Mouse (Mus musculus) stomach, embryonic 14.5 days (tissue): Measurements from ENCODE around the gene Pex11b. TPM values are rescaled to one million over a fixed set of nuclear protein-coding genes. Genes with fewer than 3 reads are reported as not detected.
"Not testable (repeated sequence)": the region's sequence is repeated elsewhere in the genome, so short reads cannot be mapped to it uniquely, and the experiment has no call there.

Experiments
- ATAC-seq: fragments of 200-750 bp; cut with Nextera tagmentation; 2 replicates; pipeline ENCODE4 v1.8.0; 2017; ENCODE audit warnings: low read depth, moderate TSS enrichment; ENCODE audit not compliant: insufficient number of reproducible peaks, insufficient read depth, low FRiP score
- H3K27ac ChIP-seq: fragments of 300-500 bp; sonication (generic); 2 replicates; pipeline ENCODE4 v1.5.1; 2014; ENCODE audit warnings: mild to moderate bottlenecking, low read length, moderate library complexity, mixed read lengths
- H3K27me3 ChIP-seq: fragments of 300-500 bp; sonication (generic); 2 replicates; pipeline ENCODE4 v1.6.1; 2014; ENCODE audit warnings: low read length, control low read depth, mixed read lengths; ENCODE audit not compliant: control insufficient read depth, insufficient read depth
- H3K36me3 ChIP-seq: fragments of 300-500 bp; sonication (generic); 2 replicates; pipeline ENCODE4 v1.6.1; 2014; ENCODE audit warnings: mild to moderate bottlenecking, control low read depth, low read length, moderate library complexity, mixed read lengths; ENCODE audit not compliant: control insufficient read depth, insufficient read depth
- H3K4me1 ChIP-seq: fragments of 300-500 bp; sonication (generic); 2 replicates; pipeline ENCODE4 v1.6.1; 2014; ENCODE audit warnings: low read length, control low read depth, mixed read lengths; ENCODE audit not compliant: control insufficient read depth, insufficient read depth
- H3K4me2 ChIP-seq: fragments of 300-500 bp; sonication (generic); replicated peaks from 2 replicates; pipeline ENCODE4 v1.6.1; 2014; ENCODE audit warnings: low read depth, low read length, control low read depth
- H3K4me3 ChIP-seq: fragments of 300-500 bp; sonication (generic); 2 replicates; pipeline ENCODE4 v1.5.1; 2014; ENCODE audit warnings: low read depth, low read length, control low read depth
- H3K9ac ChIP-seq: fragments of 300-500 bp; sonication (generic); replicated peaks from 2 replicates; pipeline ENCODE4 v1.6.1; 2014; ENCODE audit warnings: low read depth, mild to moderate bottlenecking, control low read depth, low read length, moderate library complexity, mixed read lengths
- H3K9me3 ChIP-seq: fragments of 300-500 bp; sonication (generic); 2 replicates; pipeline ENCODE4 v1.6.1; 2016; ENCODE audit warnings: low read depth, low read length, control low read depth; ENCODE audit not compliant: control insufficient read depth
- WGBS: fragments of 180-500 bp; shearing (Covaris S2); extraction: QIAGEN DNeasy Blood & Tissue Kit; methylation state at CpG from one replicate; pipeline ENCODE4 v1.1.7; 2014; 5-methylcytosine and 5-hydroxymethylcytosine counted together
- polyA plus RNA-seq: library from polyadenylated mRNA; unstranded; fragments of >200 nt; fragmentation: Nextera tagmentation; extraction: Ambion mirVana; gene quantifications from 2 replicates; pipeline ENCODE4 v1.2.1, GENCODE M21; 2014

The Pex11b gene
- polyA plus RNA-seq, 1 experiment from 2014 or later: 45.4 TPM

DNA sequence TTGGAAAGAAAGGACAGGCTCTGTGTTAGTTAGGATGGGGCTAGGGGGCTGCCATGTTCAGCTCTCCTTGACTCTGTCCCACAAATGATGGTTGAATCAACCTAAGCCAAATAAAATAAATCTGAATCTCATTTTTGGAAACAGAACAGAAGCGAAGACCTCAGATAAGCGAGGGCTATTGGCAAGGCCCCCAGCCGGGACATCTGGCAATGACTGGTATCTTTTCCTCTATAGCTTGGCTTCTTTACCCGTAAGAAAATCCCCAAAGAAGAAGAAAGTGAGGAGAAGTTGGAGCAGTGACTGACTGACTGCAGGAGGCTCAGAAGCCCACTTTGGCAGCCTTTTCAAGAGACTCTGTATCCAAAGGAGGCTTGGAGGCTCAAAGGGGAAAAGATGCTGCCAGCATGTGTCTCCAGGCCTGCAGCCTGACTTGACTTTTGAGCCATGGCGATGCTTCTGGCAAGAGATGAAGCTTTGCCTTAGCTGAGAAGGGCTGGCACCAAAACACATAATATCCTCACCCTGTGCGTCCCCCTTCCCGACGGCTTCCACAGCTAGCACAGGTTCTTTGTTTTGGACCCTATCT, 27.6 kb downstream of the Pex11b start:
- peaks cover 7% of the 10 kb centered on the region; the same call in 1 of the 2 replicates for H3K4me1 ChIP-seq
- peak overlapping the region; percentile 34; the same call in 1 of the 2 replicates for H3K27ac ChIP-seq
- H3K4me2 ChIP-seq: peak overlapping the region; percentile 41
- H3K9me3 ChIP-seq: no peaks in the 10 kb centered on the region
- 43% methylated on average over 8 of the region's 8 CpGs for WGBS
- no peak overlapping the region for H3K9ac ChIP-seq
- 0 out of 2 replicates have a peak overlapping the region, but pooled peaks have one; percentile 9 for H3K4me3 ChIP-seq
- ATAC-seq: no peak
- no peaks in the 10 kb centered on the region for H3K36me3 ChIP-seq
- H3K27me3 ChIP-seq: no peaks in the 10 kb centered on the region

DNA sequence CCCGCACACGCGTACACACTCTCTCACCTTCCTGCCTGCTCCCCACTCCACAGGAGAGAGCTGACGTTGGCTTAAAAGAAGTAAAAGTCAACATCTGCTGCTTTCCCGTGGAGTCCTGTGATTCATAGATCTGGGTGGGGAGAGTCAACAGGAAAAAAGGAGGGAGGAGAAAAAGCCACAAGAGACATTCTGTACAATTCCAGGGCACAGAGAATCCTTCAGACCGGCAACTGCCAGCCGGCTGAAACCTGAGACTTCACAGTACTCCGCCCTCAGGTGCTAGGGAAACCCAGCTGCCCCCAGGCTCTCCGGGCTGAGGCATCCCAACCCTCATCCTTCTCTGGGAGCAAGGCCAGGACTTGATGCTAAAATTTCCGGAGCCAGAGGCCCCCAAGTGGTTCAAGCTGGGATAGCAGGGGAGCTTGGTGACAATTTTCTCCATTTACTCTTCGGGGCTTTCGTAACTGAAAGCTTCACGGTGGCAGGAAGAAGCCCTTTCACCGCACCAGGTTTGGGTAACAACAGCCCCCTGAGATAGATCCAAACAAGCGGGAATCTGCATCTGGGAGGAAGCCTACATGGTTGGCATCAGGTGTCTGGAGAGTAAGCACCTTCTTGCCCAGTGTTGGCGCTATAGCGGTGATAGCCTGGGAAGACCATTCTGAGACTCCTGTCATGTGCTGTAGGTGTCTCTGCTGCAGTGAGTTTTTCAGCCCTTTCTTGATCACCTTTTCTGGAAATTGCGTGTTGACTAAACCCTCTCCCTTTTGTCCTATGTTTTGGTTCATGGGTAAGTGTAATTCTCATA, 28.5 kb downstream of the Pex11b start:
- no peaks in the 10 kb centered on the region for H3K36me3 ChIP-seq
- H3K4me2 ChIP-seq: peak overlapping the region; percentile 41
- no peaks in the 10 kb centered on the region for H3K9me3 ChIP-seq
- H3K4me3 ChIP-seq: peak overlapping the region; percentile 9
- H3K4me1 ChIP-seq: peaks cover 7% of the 10 kb centered on the region; the same call in 1 of the 2 replicates
- WGBS: 6% methylated on average over 18 of the region's 18 CpGs
- H3K27ac ChIP-seq: peak overlapping the region; percentile 34; the same call in 1 of the 2 replicates
- H3K9ac ChIP-seq: no peak overlapping the region
- H3K27me3 ChIP-seq: no peaks in the 10 kb centered on the region
- ATAC-seq: peak; percentile 92

DNA sequence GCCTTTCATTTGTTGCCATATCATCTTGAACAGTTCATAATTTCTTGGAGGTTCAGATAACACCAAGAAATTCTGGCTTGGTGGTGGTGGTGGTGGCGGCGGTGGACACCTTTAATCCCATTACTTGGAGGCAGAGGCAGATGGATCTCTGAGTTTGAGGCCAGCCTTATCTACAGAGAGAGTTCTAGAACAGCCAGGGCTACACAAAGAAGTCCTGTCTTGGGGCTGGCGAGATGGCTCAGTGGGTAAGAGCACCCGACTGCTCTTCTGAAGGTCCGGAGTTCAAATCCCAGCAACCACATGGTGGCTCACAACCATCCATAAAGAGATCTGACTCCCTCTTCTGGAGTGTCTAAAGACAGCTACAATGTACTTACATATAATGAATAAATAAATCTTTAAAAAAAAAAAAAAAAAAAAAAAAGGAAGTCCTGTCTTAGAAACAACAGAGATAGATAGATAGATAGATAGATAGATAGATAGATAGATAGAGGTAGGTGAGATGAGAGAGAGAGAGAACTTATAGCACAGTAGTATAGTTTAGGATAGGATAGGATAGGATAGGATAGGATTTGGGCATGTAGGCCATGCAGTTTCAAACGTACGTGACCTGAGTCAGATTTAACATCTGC, 30.7 kb downstream of the Pex11b start:
- H3K36me3 ChIP-seq, H3K27ac ChIP-seq, H3K4me3 ChIP-seq, ATAC-seq, H3K27me3 ChIP-seq, H3K4me2 ChIP-seq, H3K9me3 ChIP-seq, H3K9ac ChIP-seq: not testable (repeated sequence)
- 87% methylated on average over 7 of the region's 7 CpGs for WGBS
- H3K4me1 ChIP-seq: peaks cover 12% of the 10 kb centered on the region

DNA sequence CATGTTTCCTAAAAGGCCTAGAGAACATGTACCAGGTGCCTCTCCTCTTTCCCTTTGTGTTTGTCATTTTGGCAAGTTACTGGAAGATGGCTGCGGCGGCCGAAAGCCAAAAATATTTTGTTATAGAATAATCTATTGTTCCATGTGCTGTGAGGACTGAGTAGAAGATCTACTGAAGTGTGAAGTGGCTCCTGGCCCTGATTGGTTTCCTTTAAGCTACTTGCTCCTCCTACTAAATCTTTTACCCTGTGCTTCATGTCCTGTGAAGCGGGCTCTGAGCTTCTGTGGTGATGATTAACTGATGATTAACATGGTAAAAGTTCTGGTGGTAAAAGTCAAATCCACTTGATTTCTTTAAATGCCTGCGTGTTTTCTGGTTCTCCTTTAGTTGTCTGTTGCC, 31.7 kb downstream of the Pex11b start:
- WGBS: 91% methylated on average over 5 of the region's 5 CpGs

DNA sequence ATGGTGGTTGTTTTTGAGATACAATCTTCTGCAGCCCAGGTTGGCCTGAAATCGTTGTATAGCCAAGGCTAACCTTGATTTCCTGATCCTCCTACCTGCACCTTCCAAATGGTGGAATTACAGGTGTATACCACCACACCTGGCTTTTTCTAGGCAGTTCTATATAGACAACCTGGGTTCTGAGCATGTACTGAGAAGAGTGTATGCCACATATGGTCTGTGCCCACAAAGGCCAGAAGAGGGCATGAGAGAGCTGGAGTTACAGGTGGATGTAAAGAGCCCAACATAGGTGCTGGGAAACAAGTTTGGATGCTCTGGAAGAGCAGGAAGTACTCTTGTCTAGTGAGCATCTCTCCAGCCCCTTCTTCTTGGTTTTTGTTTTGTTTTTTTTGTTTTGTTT, 32.1 kb downstream of the Pex11b start:
- no peak overlapping the region for H3K27ac ChIP-seq
- peaks cover 12% of the 10 kb centered on the region for H3K4me1 ChIP-seq
- H3K9ac ChIP-seq: no peak overlapping the region
- no peak overlapping the region for H3K4me2 ChIP-seq
- H3K27me3 ChIP-seq: no peaks in the 10 kb centered on the region
- no peaks in the 10 kb centered on the region for H3K9me3 ChIP-seq
- 49% methylated on average over 1 of the region's 1 CpGs for WGBS
- no peaks in the 10 kb centered on the region for H3K36me3 ChIP-seq
- no peak overlapping the region for H3K4me3 ChIP-seq
- no peak for ATAC-seq

More for the DNA sequence above, 31.7 kb downstream of the Pex11b start:
- Histone ChIP-seq H3K27ac (no peak overlapping the region), H3K9me3 (no peaks in the 10 kb centered on the region), H3K36me3 (no peaks in the 10 kb centered on the region), H3K4me3 (no peak overlapping the region), H3K4me1 (peaks cover 12% of the 10 kb centered on the region), H3K9ac (no peak overlapping the region), H3K27me3 (no peaks in the 10 kb centered on the region), H3K4me2 (no peak overlapping the region)
- ATAC-seq: no peak

DNA sequence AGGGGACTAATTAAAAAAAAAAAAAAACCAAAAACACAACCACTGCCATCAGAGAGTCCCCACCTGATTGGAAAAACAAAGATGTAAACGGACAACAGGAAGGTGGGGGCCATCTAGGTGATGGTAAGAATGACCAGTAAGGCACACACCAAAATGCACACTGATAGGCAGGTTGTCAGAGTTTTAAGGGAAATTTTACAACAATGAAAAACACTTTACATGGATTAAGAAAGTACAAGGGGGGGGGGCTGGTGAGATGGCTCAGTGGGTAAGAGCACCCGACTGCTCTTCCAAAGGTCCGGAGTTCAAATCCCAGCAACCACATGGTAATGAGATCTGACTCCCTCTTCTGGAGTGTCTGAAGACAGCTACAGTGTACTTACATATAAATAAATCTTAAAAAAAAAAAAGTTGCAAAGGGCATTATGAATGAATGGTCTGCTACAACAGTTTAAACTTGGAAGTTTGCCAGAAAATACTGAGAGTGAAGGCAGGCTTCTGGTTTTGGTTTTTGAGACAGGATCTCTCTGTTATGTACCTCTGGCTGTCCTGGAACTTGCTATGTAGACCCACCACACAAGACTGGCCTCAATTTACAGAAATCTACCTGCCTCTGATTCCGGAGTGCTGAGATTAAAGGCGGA, 33.4 kb downstream of the Pex11b start:
- Histone ChIP-seq H3K9me3 (no peaks in the 10 kb centered on the region), H3K4me3 (no peak overlapping the region), H3K27me3 (no peaks in the 10 kb centered on the region), H3K36me3 (no peaks in the 10 kb centered on the region), H3K4me2 (no peak overlapping the region), H3K9ac (no peak overlapping the region), H3K27ac (no peak overlapping the region), H3K4me1 (peaks cover 12% of the 10 kb centered on the region)
- 91% methylated on average over 5 of the region's 5 CpGs for WGBS
- no peak for ATAC-seq

DNA sequence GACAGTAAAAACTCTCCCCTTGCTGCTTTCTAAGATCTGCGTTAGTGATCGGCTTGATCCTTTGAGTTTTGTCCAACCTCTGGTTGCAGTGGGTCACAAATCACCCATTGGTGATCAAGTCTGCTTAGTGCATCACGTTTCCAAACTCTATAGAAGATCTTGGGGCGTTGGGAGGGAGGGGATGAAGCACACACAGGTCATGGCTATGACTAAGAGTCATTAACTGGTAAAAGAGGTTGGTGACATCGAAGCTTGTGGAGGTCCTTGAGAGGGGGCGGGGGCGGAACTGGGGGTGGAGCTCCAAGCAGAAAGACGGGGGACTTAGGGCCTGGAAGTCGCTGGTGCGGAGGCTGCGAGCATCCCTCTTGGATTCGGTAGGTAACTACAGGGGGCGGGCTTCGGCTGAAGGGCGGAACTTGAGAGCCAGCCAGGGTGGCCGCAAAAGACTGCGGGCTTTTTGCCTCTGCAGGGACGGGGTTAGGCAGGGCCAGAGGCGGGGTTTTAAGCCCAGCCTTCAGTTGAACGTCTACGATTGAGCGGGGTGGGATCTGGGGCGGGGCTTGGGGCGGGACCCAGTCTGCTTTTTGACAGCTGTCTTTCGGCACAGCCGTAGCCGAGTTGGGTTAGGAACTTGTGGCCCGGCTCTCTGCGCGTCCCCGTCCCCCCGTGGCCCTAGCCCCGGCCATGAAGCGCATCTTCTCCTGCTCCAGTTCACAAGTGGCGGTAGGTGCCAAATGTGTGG, 34.7 kb downstream of the Pex11b start, which contains the start of gene Ankrd35:
Gene Ankrd35, plus strand, starts transcription at position 405 of the 742 bp plus-strand sequence.
- 5% methylated on average over 34 of the region's 35 CpGs for WGBS
- Histone ChIP-seq H3K27ac (no peak within 1 kb of the TSS), H3K4me2 (peak within 1 kb of the TSS; percentile 55), H3K9ac (no peak within 1 kb of the TSS), H3K27me3 (no peaks in the 10 kb centered on the region), H3K9me3 (no peaks in the 10 kb centered on the region), H3K36me3 (no peaks in the 10 kb centered on the region), H3K4me3 (peak within 1 kb of the TSS; percentile 30), H3K4me1 (peaks cover 9% of the 10 kb centered on the region; the same call in 1 of the 2 replicates)
- ATAC-seq: peak; percentile 93
